In the genomic region with DNA sequence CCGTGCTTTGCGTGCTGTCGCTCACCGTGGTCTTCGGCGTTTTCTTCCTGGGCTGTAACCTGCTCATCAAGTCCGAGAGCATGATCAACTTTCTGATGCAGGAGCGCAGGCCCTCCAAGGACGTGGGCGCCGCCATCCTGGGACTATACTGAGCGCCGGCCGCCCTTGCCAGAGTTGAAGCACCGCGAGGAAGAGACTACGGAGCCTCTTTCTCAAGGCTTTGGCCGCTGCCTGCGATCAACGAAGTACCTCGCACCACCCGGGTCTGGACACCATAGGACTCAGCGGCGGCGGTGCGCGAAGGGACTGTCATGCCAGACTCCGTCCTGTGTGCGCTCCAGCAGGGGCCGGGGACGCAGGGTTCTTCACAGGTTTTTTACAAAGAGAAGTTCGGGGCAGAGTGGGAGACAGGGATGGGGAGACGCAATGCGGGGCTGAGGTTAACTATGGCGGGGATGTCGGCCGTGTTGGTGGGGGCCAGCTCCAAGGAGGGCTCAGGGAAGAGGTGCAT, we compare ENCODE assay signal across 8 mouse cellular contexts. TPM values are rescaled to one million over a fixed set of nuclear protein-coding genes. Genes with fewer than 3 reads are reported as not detected.
DNase-seq lines count a peak whose midpoint lies in the region; ATAC-seq lines count a peak whose summit lies in the region.

No protein-coding gene starts in this region.

- H3K4me3 ChIP-seq in heart, embryonic 13.5 days = peak overlapping the region; percentile 45
- H3K4me3 ChIP-seq in forebrain, embryonic 12.5 days (replicated peaks) = peak overlapping the region; percentile 34
- no peak overlapping the region for H3K4me3 ChIP-seq in liver, embryonic 15.5 days (replicated peaks)

- H3K27me3 ChIP-seq in heart, embryonic 13.5 days (replicated peaks) = peaks cover 91% of the 10 kb centered on the region
- H3K27me3 ChIP-seq in forebrain, embryonic 12.5 days = peaks cover 99% of the 10 kb centered on the region
- peaks cover 78% of the 10 kb centered on the region for H3K27me3 ChIP-seq in liver, embryonic 15.5 days

- peak overlapping the region; percentile 69 for H3K4me2 ChIP-seq in heart, embryonic 13.5 days
- H3K4me2 ChIP-seq in forebrain, embryonic 12.5 days = peak overlapping the region; percentile 50
- H3K4me2 ChIP-seq in liver, embryonic 15.5 days = peak overlapping the region; percentile 39; the same call in 1 of the 2 replicates

- 1% methylated on average over 37 of the region's 37 CpGs for WGBS in heart, embryonic 13.5 days
- WGBS in forebrain, embryonic 12.5 days = under 1% methylated on average over 37 of the region's 37 CpGs
- WGBS in liver, embryonic 15.5 days (ENCODE audit: insufficient replicate concordance) = 2% methylated on average over 37 of the region's 37 CpGs

- peaks cover 12% of the 10 kb centered on the region for H3K4me1 ChIP-seq in heart, embryonic 13.5 days
- peaks cover 14% of the 10 kb centered on the region for H3K4me1 ChIP-seq in forebrain, embryonic 12.5 days
- H3K4me1 ChIP-seq in liver, embryonic 15.5 days (replicated peaks) = no peaks in the 10 kb centered on the region

- no peak for DNase-seq in heart, postnatal 36 days
- DNase-seq in ES-CJ7 (ENCODE audit: low read depth, low spot score) = peak; percentile 19
- DNase-seq in left cerebral cortex, postnatal 4 days = no peak

- H3K36me3 ChIP-seq in heart, embryonic 13.5 days = no peaks in the 10 kb centered on the region
- H3K36me3 ChIP-seq in forebrain, embryonic 12.5 days (replicated peaks) = no peaks in the 10 kb centered on the region
- H3K36me3 ChIP-seq in liver, embryonic 15.5 days (replicated peaks) = no peaks in the 10 kb centered on the region

- no peaks in the 10 kb centered on the region for H3K9me3 ChIP-seq in heart, embryonic 13.5 days
- no peaks in the 10 kb centered on the region for H3K9me3 ChIP-seq in forebrain, embryonic 12.5 days
- H3K9me3 ChIP-seq in liver, embryonic 15.5 days (replicated peaks) = no peaks in the 10 kb centered on the region

- intact Hi-C loops in heart, postnatal 36 days (cut with DNase I) = no loop called here
- intact Hi-C loops in left cerebral cortex, postnatal 4 days (cut with DNase I) = no loop called here

- no peak overlapping the region for H3K9ac ChIP-seq in heart, embryonic 13.5 days
- no peak overlapping the region for H3K9ac ChIP-seq in forebrain, embryonic 12.5 days
- H3K9ac ChIP-seq in liver, embryonic 15.5 days = no peak overlapping the region

- H3K27ac ChIP-seq in heart, embryonic 13.5 days (replicated peaks) = no peak overlapping the region
- H3K27ac ChIP-seq in forebrain, embryonic 12.5 days = no peak overlapping the region
- no peak overlapping the region for H3K27ac ChIP-seq in liver, embryonic 15.5 days (replicated peaks)

- no peak for ATAC-seq in heart, embryonic 13.5 days (ENCODE audit: extremely low read depth, insufficient number of reproducible peaks, low FRiP score, low TSS enrichment)
- ATAC-seq in forebrain, embryonic 12.5 days (ENCODE audit: low FRiP score) = no peak
- ATAC-seq in liver, embryonic 15.5 days (ENCODE audit: insufficient read depth) = no peak
- no peak for ATAC-seq in activated CD4-positive, CD25-positive, alpha-beta regulatory T cell, adult 4 months
- ATAC-seq in megakaryocyte progenitor cell, adult 5-6 weeks (replicated peaks; ENCODE audit: poor library complexity) = no peak

RNA-seq across cellular contexts. Expression of gene Rprml, which starts 0.7 kb away (rescaled TPM):
- polyA plus RNA-seq in heart, embryonic 13.5 days (2015; fragmentation: Nextera tagmentation; extraction: Ambion mirVana) = not detected in 2 replicates
- not detected for total RNA-seq in heart, postnatal 36 days (2021)
- polyA plus RNA-seq in forebrain, embryonic 12.5 days (2016; fragmentation: Nextera tagmentation; extraction: Ambion mirVana) = not detected in 2 replicates
- not detected in 2 replicates for polyA plus RNA-seq in liver, embryonic 15.5 days (2015; fragmentation: Nextera tagmentation; extraction: Ambion mirVana)
- not detected for polyA plus RNA-seq in activated CD4-positive, CD25-positive, alpha-beta regulatory T cell, adult 4 months (2017; shearing (Covaris generic))
- 10 to 100 TPM; 51.6 to 64.6 TPM for total RNA-seq in left cerebral cortex, postnatal 4 days (2021)
- not detected in 2 replicates for total RNA-seq in megakaryocyte progenitor cell, adult 5-6 weeks (2015)
- total RNA-seq in megakaryocyte progenitor cell, adult 5-6 weeks (2017) = not detected in 2 replicates

RNA-seq across cellular contexts. Expression of gene Lyzl6, which starts 11.3 kb away (rescaled TPM):
- polyA plus RNA-seq in heart, embryonic 13.5 days (2015; fragmentation: Nextera tagmentation; extraction: Ambion mirVana) = not detected in 2 replicates
- total RNA-seq in heart, postnatal 36 days (2021) = not detected
- polyA plus RNA-seq in forebrain, embryonic 12.5 days (2016; fragmentation: Nextera tagmentation; extraction: Ambion mirVana) = not detected in 2 replicates
- polyA plus RNA-seq in liver, embryonic 15.5 days (2015; fragmentation: Nextera tagmentation; extraction: Ambion mirVana) = not detected in 2 replicates
- not detected for polyA plus RNA-seq in activated CD4-positive, CD25-positive, alpha-beta regulatory T cell, adult 4 months (2017; shearing (Covaris generic))
- not detected for total RNA-seq in left cerebral cortex, postnatal 4 days (2021)
- not detected in 2 replicates for total RNA-seq in megakaryocyte progenitor cell, adult 5-6 weeks (2015)
- total RNA-seq in megakaryocyte progenitor cell, adult 5-6 weeks (2017) = not detected in 2 replicates

RNA-seq across cellular contexts. Expression of gene Gm884, which starts 29.1 kb away (rescaled TPM):
- not detected in 2 replicates for polyA plus RNA-seq in heart, embryonic 13.5 days (2015; fragmentation: Nextera tagmentation; extraction: Ambion mirVana)
- total RNA-seq in heart, postnatal 36 days (2021) = not detected
- polyA plus RNA-seq in forebrain, embryonic 12.5 days (2016; fragmentation: Nextera tagmentation; extraction: Ambion mirVana) = not detected in 2 replicates
- not detected in 2 replicates for polyA plus RNA-seq in liver, embryonic 15.5 days (2015; fragmentation: Nextera tagmentation; extraction: Ambion mirVana)
- polyA plus RNA-seq in activated CD4-positive, CD25-positive, alpha-beta regulatory T cell, adult 4 months (2017; shearing (Covaris generic)) = not detected
- total RNA-seq in left cerebral cortex, postnatal 4 days (2021) = not detected
- total RNA-seq in megakaryocyte progenitor cell, adult 5-6 weeks (2015) = not detected in 2 replicates
- total RNA-seq in megakaryocyte progenitor cell, adult 5-6 weeks (2017) = not detected in 2 replicates

RNA-seq across cellular contexts. Expression of gene Gosr2, which starts 47.7 kb away (rescaled TPM):
- polyA plus RNA-seq in heart, embryonic 13.5 days (2015; fragmentation: Nextera tagmentation; extraction: Ambion mirVana) = 58.3 and 64.7 TPM in 2 replicates
- total RNA-seq in heart, postnatal 36 days (2021) = 10 to 100 TPM; 34.7 to 34.9 TPM
- polyA plus RNA-seq in forebrain, embryonic 12.5 days (2016; fragmentation: Nextera tagmentation; extraction: Ambion mirVana) = 95.2 and 95.4 TPM in 2 replicates
- polyA plus RNA-seq in liver, embryonic 15.5 days (2015; fragmentation: Nextera tagmentation; extraction: Ambion mirVana) = 37.2 and 38.6 TPM in 2 replicates
- 10 to 100 TPM; 49.9 to 56.6 TPM for polyA plus RNA-seq in activated CD4-positive, CD25-positive, alpha-beta regulatory T cell, adult 4 months (2017; shearing (Covaris generic))
- total RNA-seq in left cerebral cortex, postnatal 4 days (2021) = 10 to 100 TPM; 74.3 to 84.6 TPM
- total RNA-seq in megakaryocyte progenitor cell, adult 5-6 weeks (2015) = 42.3 and 48.3 TPM in 2 replicates
- total RNA-seq in megakaryocyte progenitor cell, adult 5-6 weeks (2017) = 42.2 and 44.1 TPM in 2 replicates
